Mouse (Mus musculus) CD4-positive helper T cell, adult 2 months (primary cell): ENCODE measurements around the gene Slc25a38.

ENCODE experiments used
- DNase-seq: peaks from one replicate; pipeline ENCODE4 v3.0.0-alpha.2; 2012; ENCODE audit warnings: low read depth, missing footprints, low spot score

The Slc25a38 gene

GRCm38 (mm10) chr9:120110211-120111018, at the start of gene Slc25a38:
TSS of gene Slc25a38 (plus strand) at chr9:120110374.
- DNase-seq, result peak; percentile 95

GRCm38 (mm10) chr9:120064317-120064716, 45.9 kb upstream of the Slc25a38 start:
- no peak for DNase-seq

GRCm38 (mm10) chr9:120067609-120068008, 42.6 kb upstream of the Slc25a38 start:
- DNase-seq, result no peak

- DNase-seq, result no peak
These were observed 42.1 kb upstream of the Slc25a38 start for GRCm38 (mm10) chr9:120068047-120068446.

GRCm38 (mm10) chr9:120069779-120070178, 40.4 kb upstream of the Slc25a38 start, which contains the start of gene Cx3cr1:
TSS of gene Cx3cr1 (minus strand) at chr9:120069879.
- no peak for DNase-seq

- no peak for DNase-seq
These were observed 38.9 kb upstream of the Slc25a38 start for GRCm38 (mm10) chr9:120071251-120071650.

- DNase-seq, result peak; percentile 63
These were observed 37.0 kb upstream of the Slc25a38 start for GRCm38 (mm10) chr9:120073169-120073568.

- peak; percentile 90 for DNase-seq
These were observed 35.7 kb upstream of the Slc25a38 start for GRCm38 (mm10) chr9:120074516-120074915.

GRCm38 (mm10) chr9:120078241-120078640, 31.9 kb upstream of the Slc25a38 start:
- DNase-seq, result peak; percentile 57

GRCm38 (mm10) chr9:120079901-120080300, 30.3 kb upstream of the Slc25a38 start:
- DNase-seq, result peak; percentile 71

- peak; percentile 16 for DNase-seq
These were observed 29.5 kb upstream of the Slc25a38 start for GRCm38 (mm10) chr9:120080546-120081108.

GRCm38 (mm10) chr9:120081247-120081646, 28.9 kb upstream of the Slc25a38 start:
- DNase-seq, result peak; percentile 42

- no peak for DNase-seq
These were observed 28.2 kb upstream of the Slc25a38 start for GRCm38 (mm10) chr9:120081967-120082366.

- DNase-seq, result peak; percentile 84
These were observed 27.5 kb upstream of the Slc25a38 start for GRCm38 (mm10) chr9:120082691-120083090.

- peak; percentile 12 for DNase-seq
These were observed 26.8 kb upstream of the Slc25a38 start for GRCm38 (mm10) chr9:120083158-120083894.

- DNase-seq, result peak; percentile 73
These were observed 25.8 kb upstream of the Slc25a38 start for GRCm38 (mm10) chr9:120084406-120084805.

GRCm38 (mm10) chr9:120089125-120089524, 21.0 kb upstream of the Slc25a38 start:
- DNase-seq, result no peak

GRCm38 (mm10) chr9:120091086-120091485, 19.1 kb upstream of the Slc25a38 start:
- DNase-seq, result peak; percentile 78

GRCm38 (mm10) chr9:120091696-120092238, 18.4 kb upstream of the Slc25a38 start, which contains the start of gene Ccr8:
TSS of gene Ccr8 (plus strand) at chr9:120092114.
- peak; percentile 71 for DNase-seq

GRCm38 (mm10) chr9:120093701-120094100, 16.5 kb upstream of the Slc25a38 start:
- DNase-seq, result no peak

- peak; percentile 67 for DNase-seq
These were observed 14.3 kb upstream of the Slc25a38 start for GRCm38 (mm10) chr9:120095886-120096285.

- peak; percentile 58 for DNase-seq
These were observed 11.5 kb upstream of the Slc25a38 start for GRCm38 (mm10) chr9:120098682-120099081.
